Mouse (Mus musculus): ENCODE data around the gene Atf7ip. TPM values are rescaled to one million over a fixed set of nuclear protein-coding genes. Genes with fewer than 3 reads are reported as not detected.

Atf7ip gene
- 53.1 TPM for polyA plus RNA-seq (2014; fragmentation: Illumina TruSeq; extraction: RNeasy Lipid Tissue Mini Kit (QIAGEN cat#74804); ENCODE audit: low read depth, low replicate concordance)

DNA sequence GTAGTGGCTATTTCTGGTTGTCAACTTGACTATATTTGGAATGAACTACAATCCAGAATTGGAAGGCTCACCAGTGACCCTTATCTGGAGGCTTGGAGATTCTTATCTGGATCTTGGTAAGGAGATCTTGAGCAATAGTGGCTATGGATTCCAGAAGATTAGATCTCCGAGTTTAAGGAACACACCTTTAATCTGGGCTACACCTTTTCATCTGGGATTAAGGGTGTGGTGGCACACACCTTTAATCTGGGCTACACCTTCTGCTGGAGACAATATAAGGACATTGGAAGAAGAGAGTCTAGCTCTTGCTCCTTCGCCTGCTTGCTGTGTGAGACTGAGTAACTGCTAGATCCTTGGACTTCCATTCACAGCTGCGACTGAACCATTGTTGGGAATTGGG is at the start of gene Atf7ip:
Gene Atf7ip (plus strand): TSS at position 301 of the 400 bp plus-strand sequence.

Other genes starting within 250 kb of the Atf7ip start
- not detected for gene Gm8994, start 178.6 kb upstream of the Atf7ip start, polyA plus RNA-seq (2014; fragmentation: Illumina TruSeq; extraction: RNeasy Lipid Tissue Mini Kit (QIAGEN cat#74804); ENCODE audit: low read depth, low replicate concordance)
- gene E330021D16Rik, start 90.6 kb upstream of the Atf7ip start, polyA plus RNA-seq (2014; fragmentation: Illumina TruSeq; extraction: RNeasy Lipid Tissue Mini Kit (QIAGEN cat#74804); ENCODE audit: low read depth, low replicate concordance), result not detected
- gene Plbd1, start 155.8 kb downstream of the Atf7ip start, polyA plus RNA-seq (2014; fragmentation: Illumina TruSeq; extraction: RNeasy Lipid Tissue Mini Kit (QIAGEN cat#74804); ENCODE audit: low read depth, low replicate concordance), result 22.2 TPM